Mouse (Mus musculus): Measurements from ENCODE around the gene Ncan.

The Ncan gene

DNA sequence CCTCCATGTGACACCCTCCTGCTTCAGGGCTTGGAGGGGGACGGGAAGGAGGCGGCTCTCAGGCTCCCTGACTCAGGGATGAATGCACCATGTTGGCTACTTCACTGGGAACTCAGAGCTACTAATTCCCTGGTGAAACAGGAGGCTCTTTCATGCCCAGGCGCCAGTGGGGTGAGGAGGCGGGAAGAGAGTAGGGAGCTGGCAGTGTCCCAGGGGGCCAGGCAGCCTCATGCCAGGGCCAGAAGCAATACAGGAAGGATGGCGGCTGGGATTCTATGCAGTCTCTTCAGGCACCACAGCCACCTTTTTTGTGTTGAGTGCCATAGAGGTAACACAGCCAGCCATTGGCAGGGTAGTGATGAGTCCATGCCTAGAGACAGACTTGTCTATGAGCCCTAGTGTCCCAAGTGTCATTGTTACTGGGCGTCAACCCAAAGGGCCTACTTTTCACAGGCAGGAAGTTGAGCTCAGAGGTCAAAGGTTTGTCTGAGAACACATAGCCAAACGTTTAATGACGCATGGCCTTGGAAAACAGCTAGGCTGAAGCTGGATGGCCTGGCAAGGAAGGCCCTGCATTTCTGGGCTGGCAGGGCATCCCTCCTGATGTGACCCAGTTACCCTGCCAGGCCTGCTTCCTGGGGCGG is 8.8 kb upstream of the Ncan start:
- DNase-seq (ENCODE audit: low read depth, low spot score): no peak

DNA sequence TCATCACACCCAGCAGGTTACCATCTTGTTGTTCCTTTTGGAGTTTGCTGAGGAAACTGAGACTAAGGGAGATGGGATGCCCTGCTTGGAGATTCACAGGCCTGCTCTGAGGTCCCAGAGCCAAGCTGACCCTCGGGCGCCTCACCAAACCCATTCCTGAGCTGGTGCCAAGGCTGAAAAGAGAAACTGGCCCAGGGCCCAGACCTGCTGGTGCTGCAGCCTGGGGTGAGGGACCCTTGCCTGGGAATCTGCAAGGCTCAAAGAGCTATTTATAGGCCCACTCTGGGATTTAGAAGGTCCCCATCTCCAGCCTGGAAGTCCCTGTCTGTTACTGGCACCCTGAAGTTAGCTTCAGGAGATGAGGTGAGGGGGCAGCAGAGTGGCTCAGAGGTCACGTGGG is 7.8 kb upstream of the Ncan start:
- DNase-seq (ENCODE audit: low read depth, low spot score): no peak

DNA sequence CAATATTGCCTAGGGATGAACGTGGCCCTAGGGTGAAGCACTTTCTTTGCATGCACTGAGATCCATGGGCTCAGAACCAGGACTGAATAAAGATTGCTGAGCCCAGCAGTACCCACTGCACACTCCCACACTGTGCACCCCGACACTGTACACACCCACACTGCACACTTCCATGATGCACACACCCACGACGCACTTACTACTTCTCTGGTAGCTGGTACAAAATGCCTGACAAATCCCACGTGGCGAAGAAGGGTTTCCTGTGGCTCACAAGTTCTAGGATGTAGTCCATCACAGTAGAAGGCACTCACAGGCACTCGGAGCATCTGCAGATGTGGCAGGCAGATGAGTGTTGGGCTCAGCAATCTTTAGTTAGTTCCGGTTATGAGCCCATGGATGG is 4.3 kb upstream of the Ncan start:
- no peak for DNase-seq (ENCODE audit: low read depth, low spot score)

DNA sequence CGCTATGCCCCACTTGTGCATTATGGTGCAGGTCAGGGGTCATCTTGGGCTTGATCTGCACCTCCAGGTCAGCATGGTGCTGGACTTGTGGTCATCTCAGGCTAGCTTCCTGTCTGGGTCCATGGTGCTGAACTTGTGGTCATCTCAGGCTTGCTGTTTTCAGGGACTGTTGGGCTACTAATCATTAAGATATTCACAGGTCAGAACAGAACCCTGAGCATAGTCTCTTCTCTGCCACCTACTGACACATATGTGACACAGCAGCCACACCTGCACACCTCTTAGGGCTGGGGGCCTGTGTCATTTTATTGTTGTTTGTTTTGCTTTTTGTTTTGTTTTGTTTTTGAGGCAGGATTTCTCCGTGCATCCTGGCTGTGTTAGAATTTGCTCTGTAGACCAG is 2.2 kb upstream of the Ncan start:
- DNase-seq (ENCODE audit: low read depth, low spot score): no peak

DNA sequence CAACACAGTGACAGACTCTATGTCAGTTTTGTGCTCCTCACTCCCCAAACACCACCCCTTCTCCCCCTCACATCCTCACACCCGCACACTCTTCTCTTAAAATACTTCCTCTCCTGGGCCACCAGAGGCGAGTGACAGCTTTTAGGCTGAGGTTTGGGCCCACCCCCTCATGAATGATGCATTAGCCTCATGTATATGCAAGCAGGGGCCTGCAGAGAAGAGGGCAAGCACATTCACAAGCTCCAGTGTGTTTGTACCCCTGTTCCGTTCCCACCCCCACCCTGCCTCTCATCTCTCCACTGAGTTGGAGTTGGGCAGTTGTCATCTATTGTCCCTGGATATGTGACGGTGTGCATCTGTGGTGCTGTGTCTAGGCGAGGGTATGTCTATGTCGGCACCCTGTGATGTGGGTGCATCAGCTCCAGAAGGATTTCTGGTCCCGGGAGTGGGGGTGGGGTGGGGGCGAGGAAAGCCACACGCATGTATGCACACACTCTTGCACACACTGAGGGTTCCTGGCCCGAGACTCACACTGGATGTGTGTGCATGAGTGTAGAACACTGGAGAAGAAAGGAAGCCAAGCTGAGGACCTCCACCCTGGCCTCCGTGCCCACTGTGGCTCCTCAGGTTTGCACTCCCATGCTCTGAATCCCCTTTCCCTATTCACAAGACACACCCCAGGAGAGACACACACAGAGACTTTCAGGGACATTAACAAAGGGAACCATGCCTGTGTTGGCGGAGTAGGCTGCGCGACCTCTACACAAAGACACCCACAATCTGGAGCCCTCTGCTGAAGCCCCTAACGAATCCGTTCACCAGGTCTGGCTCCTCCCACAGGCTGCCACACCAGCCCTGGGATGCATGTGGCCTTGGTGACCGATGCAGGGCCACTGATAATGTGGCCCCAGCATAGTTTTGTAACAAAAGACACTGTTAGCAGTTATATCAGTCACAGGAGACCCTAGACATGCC is 1.7 kb downstream of the Ncan start:
- no peak for DNase-seq (ENCODE audit: low read depth, low spot score)

DNA sequence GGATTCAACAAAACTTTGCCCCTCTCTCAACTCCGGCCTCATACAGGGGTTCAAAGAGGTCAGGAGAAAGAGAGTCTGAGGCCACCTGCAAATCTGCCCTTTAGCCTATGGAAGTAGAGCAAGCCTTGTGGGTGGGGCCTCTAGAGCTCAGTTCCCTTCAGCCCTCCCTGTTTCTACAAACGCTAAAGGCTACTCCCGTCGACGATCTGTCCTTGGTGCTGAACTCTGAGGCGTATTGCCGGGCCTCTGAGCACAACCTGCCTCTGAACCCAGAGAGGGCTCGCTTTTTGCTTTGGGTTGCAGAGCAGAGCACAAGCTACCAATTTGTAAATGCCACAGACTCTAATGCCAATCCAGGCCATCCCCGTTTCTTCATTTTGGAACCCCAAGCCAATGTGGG is 3.1 kb downstream of the Ncan start:
- no peak for DNase-seq (ENCODE audit: low read depth, low spot score)

DNA sequence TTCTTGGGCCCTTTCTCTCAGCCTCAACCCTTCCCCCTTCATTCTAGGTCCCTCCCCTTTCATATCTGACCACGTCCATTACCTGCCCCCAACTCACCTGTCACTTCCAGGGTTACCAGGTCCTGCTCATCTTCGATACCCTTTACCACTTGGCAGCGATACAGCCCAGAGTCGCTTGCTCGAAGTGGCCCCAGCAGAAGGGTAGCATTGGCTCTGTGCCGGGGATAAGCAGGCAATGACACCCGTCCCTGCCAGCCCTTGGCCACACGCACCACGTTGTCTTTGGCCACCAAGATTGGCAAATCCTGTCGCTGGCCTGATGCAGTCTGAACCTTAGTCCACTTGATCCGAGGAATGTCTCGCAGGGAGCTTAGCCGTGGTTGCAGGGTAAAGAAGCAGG is 5.8 kb downstream of the Ncan start:
- no peak for DNase-seq (ENCODE audit: low read depth, low spot score)

DNA sequence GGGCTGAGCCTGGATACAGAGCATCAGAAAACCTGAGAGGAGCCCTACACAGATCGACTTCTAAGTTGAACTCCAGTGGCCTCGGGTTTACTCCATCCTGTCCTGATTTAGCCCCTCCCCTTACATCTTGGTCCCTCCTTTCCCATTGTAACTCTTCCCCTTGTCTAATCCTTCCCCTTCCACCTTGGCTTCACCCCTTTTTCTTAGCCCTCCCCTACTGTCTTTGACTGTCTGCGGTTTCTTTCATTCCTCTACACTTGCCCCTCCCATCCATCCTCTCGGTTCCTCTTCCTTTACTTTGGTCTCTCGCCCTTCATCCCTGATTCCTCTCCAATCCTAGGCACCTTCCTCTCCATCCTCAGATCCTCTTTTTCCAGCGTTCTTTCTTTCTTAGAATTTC is 6.2 kb downstream of the Ncan start:
- no peak for DNase-seq (ENCODE audit: low read depth, low spot score)

DNA sequence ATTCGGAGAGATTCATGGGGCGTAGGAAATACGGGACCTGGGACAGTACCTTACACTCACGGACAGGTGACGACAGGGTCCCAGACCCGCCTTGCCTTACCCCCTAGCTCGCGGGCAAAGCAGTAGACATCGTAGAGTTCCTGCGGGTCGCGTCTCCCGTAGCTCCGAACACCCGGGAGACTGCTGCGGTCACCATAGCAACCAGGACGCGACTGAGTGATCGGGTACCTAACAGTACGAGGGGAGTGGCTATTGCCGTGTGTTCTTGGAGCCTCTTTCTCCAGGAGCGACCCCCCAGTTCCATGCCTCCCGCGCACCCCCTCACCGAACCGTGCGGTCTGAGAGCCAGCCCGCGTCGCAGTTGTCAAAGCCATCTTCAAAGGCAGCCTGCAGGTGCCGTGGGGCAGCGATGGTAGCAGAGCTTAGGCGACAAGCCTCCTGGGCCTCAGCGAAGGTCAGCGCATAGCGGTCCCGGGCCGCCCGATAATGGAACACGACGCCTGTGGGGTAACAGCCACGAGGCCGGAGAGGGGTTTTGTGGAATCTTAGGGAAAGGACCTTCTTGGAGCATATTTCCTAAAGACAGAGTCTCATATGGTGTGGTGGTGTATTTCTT is 8.2 kb downstream of the Ncan start:
- no peak for DNase-seq (ENCODE audit: low read depth, low spot score)

DNA sequence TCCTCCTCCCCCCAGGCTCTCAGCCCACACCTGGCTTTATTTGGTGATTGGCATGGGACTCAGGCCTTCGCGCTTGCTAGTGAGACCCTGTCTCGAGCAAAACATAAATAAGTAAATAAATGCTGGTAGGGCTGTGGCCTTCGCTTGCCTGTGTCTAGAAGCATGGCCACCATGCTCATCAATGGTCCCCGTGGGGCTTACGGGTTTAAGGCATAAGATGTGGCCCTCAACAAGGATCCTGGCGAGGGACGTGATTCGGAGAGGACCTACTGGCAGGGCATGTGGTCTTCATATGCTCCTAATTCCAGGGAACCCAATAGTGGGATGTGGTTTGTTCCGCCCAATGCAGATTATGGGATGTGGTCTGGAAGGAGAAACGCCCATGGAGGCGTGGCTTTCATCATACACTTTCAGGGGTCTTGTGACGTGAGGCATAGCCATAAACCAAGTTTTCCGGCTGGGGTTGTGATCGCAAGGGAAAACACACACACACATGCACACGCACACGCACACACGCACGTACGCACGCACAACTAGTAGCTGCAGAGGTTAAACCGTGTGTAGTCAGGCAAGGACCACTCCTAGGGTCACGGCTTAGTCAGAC is 9.4 kb downstream of the Ncan start:
- no peak for DNase-seq (ENCODE audit: low read depth, low spot score)

DNA sequence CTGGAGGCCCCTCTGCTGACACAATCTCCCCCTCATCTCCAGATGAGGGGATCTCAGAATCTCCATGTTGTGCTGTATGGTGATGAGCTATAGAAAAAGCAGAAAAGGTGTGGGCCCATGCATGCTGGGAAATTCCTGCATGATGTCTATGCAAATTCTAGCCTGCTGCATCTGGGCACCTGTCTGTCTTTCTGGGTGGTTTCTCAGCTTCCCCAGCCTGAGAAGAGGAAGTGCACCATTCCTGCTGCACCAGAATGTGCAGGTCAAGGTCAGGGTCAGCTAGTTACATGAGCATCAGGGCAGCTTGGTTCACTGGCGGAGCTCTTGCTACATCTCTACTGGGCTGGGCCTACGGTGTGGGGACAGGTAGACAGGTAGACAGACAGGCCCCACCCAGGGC is 10.2 kb downstream of the Ncan start:
- DNase-seq (ENCODE audit: low read depth, low spot score): no peak

DNA sequence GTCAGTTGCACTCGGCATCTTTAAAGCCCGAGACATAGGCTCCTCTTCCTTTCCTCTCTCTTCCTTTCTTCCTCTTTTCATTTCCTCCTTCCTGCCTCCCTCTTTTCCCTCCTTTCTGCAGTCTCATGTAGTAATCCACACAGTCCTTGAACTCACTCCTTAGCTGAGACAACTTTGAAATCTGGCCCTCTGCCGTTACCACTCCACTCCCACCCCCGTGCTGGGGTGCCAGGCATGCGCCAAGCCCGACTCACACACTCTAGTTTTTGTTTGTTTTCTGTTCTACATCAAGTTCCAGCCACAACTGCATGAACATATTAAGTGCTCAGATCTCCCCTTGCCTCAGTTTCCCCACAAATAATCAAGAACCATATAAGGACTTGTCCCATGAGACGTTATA is 15.8 kb downstream of the Ncan start:
- DNase-seq (ENCODE audit: low read depth, low spot score): no peak

DNA sequence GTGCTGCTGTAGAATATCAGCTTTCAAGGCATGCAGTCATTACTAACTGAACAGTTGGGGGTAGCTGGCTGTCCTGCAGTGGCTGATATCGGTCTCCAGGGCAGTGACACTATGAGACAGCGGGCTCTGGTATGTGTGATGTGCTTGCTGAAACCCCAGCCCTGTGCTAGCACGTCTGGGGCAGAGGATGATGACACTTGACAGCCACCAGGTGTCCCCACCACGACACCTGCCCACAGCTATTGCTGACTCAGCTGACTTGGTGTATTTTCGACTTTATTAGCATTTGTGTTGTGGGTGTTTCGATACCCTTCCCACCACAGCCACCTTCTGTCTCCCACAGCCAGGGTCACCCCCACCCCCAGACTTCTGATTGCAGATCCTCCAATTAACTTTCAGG is 16.2 kb downstream of the Ncan start:
- DNase-seq (ENCODE audit: low read depth, low spot score): no peak

DNA sequence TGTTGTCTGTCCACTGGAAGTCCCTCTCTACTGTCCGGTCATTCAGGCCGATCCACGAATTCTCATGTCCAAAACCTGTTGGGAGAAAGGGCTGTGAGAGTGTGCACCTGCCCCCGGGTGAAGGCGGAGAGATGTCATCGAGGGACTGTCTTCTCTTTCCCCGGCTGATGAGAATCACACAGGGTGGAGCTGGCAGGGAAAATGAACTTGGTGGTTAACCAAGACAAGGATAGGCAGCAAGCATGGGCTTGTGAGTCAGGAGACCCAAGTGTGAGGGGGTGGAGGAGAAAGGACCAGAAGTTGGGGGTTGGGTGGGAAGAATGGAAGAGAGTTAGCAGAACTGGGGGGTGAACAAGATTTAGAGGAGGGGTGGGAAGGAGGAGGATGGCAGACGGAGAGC is 20.4 kb downstream of the Ncan start:
- DNase-seq (ENCODE audit: low read depth, low spot score): no peak

DNA sequence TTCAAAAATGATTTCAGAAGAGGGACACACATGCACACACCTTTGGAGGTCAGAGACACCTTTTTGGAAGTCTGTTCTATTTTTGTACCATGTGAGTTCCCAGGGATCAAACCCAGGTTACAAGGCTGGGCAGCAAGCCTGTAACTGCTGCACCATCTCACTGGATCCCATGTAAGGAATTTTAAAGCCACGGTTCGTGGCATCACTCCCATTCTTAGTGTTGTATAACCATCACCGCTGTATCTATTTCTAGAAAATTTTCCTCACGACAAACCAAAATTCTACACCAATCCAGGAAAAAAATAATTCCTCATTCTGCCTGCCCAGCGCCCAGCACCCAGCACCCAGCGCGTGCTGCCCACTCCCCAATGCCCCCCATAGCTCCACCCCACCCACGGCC is 21.4 kb downstream of the Ncan start:
- no peak for DNase-seq (ENCODE audit: low read depth, low spot score)

DNA sequence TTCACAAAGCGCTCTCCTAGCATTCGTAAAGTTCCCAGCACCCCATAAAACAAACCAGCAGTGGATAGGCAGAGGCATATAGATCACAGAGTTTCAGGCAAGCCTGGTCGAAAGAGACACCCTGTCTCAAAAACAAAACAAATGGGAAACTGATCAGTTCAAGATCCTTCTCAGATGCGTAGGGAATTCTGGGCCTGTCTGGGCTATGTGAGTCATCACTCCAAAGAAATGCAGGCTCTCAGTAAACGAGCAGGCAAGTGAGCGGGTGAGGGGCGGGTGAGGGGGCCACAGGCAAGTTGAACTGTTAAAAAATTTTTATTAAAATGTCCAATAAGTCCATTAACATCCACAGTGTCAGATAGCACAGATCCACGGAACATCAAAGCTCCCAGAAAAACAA is 27.9 kb downstream of the Ncan start:
- no peak for DNase-seq (ENCODE audit: low read depth, low spot score)

DNA sequence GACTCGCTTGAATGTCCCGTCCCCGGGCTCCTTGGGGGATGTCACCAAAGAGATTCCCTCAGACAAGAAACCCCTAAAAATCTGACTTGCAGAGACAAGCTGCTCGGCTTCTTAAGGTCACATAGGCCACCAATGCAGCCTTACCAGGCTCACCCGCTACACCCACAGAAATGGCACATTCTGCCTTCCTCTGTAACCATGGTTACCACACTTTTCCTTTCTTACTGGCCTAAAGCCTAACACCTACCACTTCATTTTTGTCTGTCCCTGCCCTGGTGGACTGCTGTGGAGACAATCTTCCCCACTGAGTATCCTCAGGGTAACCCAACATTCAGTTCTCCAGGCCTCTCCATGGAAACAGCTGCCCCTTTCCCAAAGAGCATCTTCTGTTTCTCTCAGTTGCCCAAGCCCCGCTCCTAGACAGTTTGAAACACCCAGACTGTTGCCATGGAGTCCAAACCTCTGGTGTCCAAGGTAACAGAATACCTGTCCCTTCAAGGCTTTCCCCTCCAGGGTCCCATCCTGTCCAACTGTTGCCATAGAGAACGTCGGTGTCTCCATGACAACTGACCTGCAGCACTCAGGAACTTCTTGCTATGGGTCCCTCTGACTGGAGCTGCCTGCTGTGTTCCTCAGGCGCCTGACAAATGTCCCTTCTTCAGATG is 31.2 kb downstream of the Ncan start:
- no peak for DNase-seq (ENCODE audit: low read depth, low spot score)

DNA sequence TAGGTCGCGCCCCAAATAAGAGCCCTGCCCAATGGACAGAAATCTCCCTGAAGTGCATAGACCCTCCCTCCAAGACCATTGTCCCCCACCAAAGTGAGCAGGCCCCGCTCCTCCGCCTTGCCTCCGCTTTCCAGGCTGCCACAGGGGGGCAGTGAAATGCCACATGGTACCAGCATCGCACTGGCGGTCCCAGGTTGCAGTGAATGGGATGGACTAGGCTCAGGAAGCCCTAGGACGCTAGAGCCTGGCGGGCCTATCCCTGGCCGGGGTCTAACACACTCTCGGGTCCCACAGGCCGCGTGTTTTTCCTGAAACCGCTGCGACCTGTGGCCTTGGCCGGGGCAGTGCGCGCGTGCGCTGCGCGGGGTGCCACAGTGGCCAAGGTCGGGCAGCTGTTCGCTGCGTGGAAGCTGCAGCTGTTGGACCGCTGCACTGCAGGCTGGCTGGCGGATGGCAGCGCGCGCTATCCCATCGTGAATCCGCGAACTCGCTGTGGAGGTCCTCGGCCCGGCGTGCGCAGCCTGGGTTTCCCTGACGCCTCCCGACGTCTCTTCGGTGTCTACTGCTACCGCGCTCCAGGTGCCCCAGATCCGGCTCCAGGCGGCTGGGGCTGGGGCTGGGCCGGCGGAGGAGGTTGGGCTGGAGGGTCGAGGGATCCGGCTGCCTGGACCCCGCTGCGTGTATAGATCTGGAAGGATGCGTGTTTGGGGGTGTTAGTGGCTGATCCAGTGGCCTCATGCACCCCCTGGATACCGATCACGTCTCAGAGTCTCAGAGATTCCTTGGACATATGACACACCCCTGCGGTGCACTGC is 32.6 kb downstream of the Ncan start:
- no peak for DNase-seq (ENCODE audit: low read depth, low spot score)

DNA sequence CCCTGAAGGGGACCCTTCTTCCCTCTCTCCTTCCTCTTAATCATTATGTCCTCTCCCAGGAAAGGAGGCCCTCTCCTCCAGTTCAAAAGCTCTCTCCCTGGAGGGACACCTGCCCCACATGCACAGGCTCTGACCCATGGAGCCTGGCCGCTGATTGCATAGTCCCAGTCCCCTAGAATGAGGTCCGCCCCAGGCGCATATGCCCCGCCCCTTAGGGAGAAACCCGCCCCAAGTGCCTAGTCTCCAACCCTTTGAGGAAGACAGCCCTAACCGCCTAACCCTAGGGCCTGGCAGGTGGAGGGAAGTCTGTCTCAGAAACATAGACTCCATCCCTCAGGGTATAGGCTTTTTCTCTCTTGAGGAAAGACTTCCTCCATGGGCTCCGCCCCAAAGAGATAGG is 33.4 kb downstream of the Ncan start:
- no peak for DNase-seq (ENCODE audit: low read depth, low spot score)

DNA sequence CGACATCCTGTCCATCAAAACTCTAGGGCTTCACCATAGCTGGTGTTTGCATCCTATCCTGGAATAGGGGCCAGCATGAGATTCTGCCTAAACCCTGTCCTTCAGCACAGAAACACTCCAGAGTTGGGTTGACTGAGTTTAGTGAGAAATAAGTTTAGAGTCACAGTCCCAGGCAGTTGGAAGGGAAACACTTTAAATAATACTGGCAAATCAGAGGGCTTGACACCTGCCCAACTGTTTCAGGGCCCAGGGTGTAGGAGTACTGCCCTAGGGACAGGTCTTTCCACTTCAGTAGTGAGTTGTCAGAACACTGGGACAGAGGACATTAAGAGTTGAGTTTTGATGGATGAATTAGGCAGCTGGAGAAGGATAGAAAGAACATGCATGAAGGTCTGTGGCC is 34.5 kb downstream of the Ncan start:
- DNase-seq (ENCODE audit: low read depth, low spot score): no peak
